Mouse (Mus musculus) hindbrain, embryonic 10.5 days (tissue): Measurements from ENCODE around the gene Rsph1. TPM values are rescaled to one million over a fixed set of nuclear protein-coding genes. Genes with fewer than 3 reads are reported as not detected.
A peak's percentile ranks its signal among the peaks of the same experiment; 100 is the strongest.

Source experiments
- DNase-seq: peaks from one replicate; pipeline ENCODE4 v3.0.0-alpha.2; 2017; ENCODE audit warnings: low spot score
- H3K27ac ChIP-seq: fragments of 300-500 bp; sonication (generic); 2 replicates; pipeline ENCODE4 v1.5.1; 2016; ENCODE audit warnings: mild to moderate bottlenecking, moderate library complexity
- H3K27me3 ChIP-seq: fragments of 300-500 bp; sonication (generic); 2 replicates; pipeline ENCODE4 v1.6.1; 2016; ENCODE audit warnings: mild to moderate bottlenecking; ENCODE audit not compliant: poor library complexity, insufficient read depth, severe bottlenecking
- H3K36me3 ChIP-seq: fragments of 300-500 bp; sonication (generic); 2 replicates; pipeline ENCODE4 v1.6.1; 2016; ENCODE audit warnings: mild to moderate bottlenecking, moderate library complexity
- H3K4me1 ChIP-seq: fragments of 300-500 bp; sonication (generic); replicated peaks from 2 replicates; pipeline ENCODE4 v1.6.1; 2016; ENCODE audit warnings: mild to moderate bottlenecking
- H3K4me3 ChIP-seq: fragments of 300-500 bp; sonication (generic); 2 replicates; pipeline ENCODE4 v1.5.1; 2016; ENCODE audit warnings: mild to moderate bottlenecking, moderate library complexity
- H3K9me3 ChIP-seq: fragments of 300-500 bp; sonication (generic); 2 replicates; pipeline ENCODE4 v1.6.1; 2016; ENCODE audit warnings: mild to moderate bottlenecking, moderate library complexity
- WGBS: fragments of 180-500 bp; shearing (Covaris S2); methylation state at CpG from one replicate; pipeline ENCODE4 v1.1.7; 2016; 5-methylcytosine and 5-hydroxymethylcytosine counted together
- polyA plus RNA-seq: library from polyadenylated mRNA; unstranded; fragments of >200 nt; fragmentation: Nextera tagmentation; extraction: Ambion mirVana; gene quantifications from 2 replicates; pipeline ENCODE4 v1.2.1, GENCODE M21; 2016

Rsph1 gene
- polyA plus RNA-seq, 1 experiment from 2014 or later, result 7.7 TPM

- Histone ChIP-seq H3K9me3 (0 out of 2 replicates have a peak, but pooled peaks cover 2% of the 10 kb centered on the region), H3K27ac (peak overlapping the region; percentile 43; the same call in 1 of the 2 replicates), H3K4me1 (peaks cover 20% of the 10 kb centered on the region), H3K36me3 (no peaks in the 10 kb centered on the region), H3K27me3 (peaks cover 5% of the 10 kb centered on the region; the same call in 1 of the 2 replicates), H3K4me3 (no peak overlapping the region)
- WGBS, result 85% methylated on average over 9 of the region's 9 CpGs
- DNase-seq, result no peak
These were observed 18.8 kb downstream of the Rsph1 start for GRCm38 (mm10) chr17:31258310-31258865.

GRCm38 (mm10) chr17:31257898-31258297 lies 19.3 kb downstream of the Rsph1 start:
- H3K27me3 ChIP-seq, result peaks cover 5% of the 10 kb centered on the region; the same call in 1 of the 2 replicates
- DNase-seq, result no peak
- 93% methylated on average over 12 of the region's 12 CpGs for WGBS
- H3K9me3 ChIP-seq, result 0 out of 2 replicates have a peak, but pooled peaks cover 2% of the 10 kb centered on the region
- peaks cover 20% of the 10 kb centered on the region for H3K4me1 ChIP-seq
- H3K27ac ChIP-seq, result no peak overlapping the region
- no peaks in the 10 kb centered on the region for H3K36me3 ChIP-seq
- no peak overlapping the region for H3K4me3 ChIP-seq

GRCm38 (mm10) chr17:31257149-31257548 lies 20.0 kb downstream of the Rsph1 start:
- 0 out of 2 replicates have a peak, but pooled peaks cover 2% of the 10 kb centered on the region for H3K9me3 ChIP-seq
- H3K27me3 ChIP-seq, result peaks cover 5% of the 10 kb centered on the region; the same call in 1 of the 2 replicates
- H3K27ac ChIP-seq, result no peak overlapping the region
- H3K36me3 ChIP-seq, result no peaks in the 10 kb centered on the region
- DNase-seq, result no peak
- H3K4me1 ChIP-seq, result peaks cover 13% of the 10 kb centered on the region
- H3K4me3 ChIP-seq, result no peak overlapping the region
- WGBS, result 87% methylated on average over 1 of the region's 1 CpGs

- 10% methylated on average over 9 of the region's 9 CpGs for WGBS
- peak; percentile 71 for DNase-seq
- peaks cover 5% of the 10 kb centered on the region; the same call in 1 of the 2 replicates for H3K27me3 ChIP-seq
- H3K4me1 ChIP-seq, result peaks cover 13% of the 10 kb centered on the region
- no peak overlapping the region for H3K4me3 ChIP-seq
- no peaks in the 10 kb centered on the region for H3K36me3 ChIP-seq
- H3K27ac ChIP-seq, result peak overlapping the region; percentile 41
- H3K9me3 ChIP-seq, result 0 out of 2 replicates have a peak, but pooled peaks cover 2% of the 10 kb centered on the region
These were observed 22.7 kb downstream of the Rsph1 start for GRCm38 (mm10) chr17:31254463-31254931.

GRCm38 (mm10) chr17:31253951-31254350 lies 23.2 kb downstream of the Rsph1 start:
- WGBS, result 61% methylated on average over 5 of the region's 5 CpGs
- Histone ChIP-seq H3K4me1 (peaks cover 8% of the 10 kb centered on the region), H3K27ac (no peak overlapping the region), H3K36me3 (no peaks in the 10 kb centered on the region), H3K27me3 (peaks cover 5% of the 10 kb centered on the region; the same call in 1 of the 2 replicates), H3K9me3 (0 out of 2 replicates have a peak, but pooled peaks cover 2% of the 10 kb centered on the region), H3K4me3 (no peak overlapping the region)
- DNase-seq, result no peak

GRCm38 (mm10) chr17:31247144-31247543 lies 30.0 kb downstream of the Rsph1 start:
- no peak for DNase-seq
- Histone ChIP-seq H3K4me3 (no peak overlapping the region), H3K36me3 (no peaks in the 10 kb centered on the region), H3K4me1 (peaks cover 5% of the 10 kb centered on the region; the same call in 1 of the 2 replicates), H3K27me3 (no peaks in the 10 kb centered on the region), H3K9me3 (no peaks in the 10 kb centered on the region), H3K27ac (no peak overlapping the region)
- WGBS, result 42% methylated on average over 5 of the region's 5 CpGs

GRCm38 (mm10) chr17:31245321-31245720 lies 31.9 kb downstream of the Rsph1 start:
- Histone ChIP-seq H3K9me3 (no peaks in the 10 kb centered on the region), H3K4me1 (peaks cover 5% of the 10 kb centered on the region; the same call in 1 of the 2 replicates), H3K27ac (no peak overlapping the region), H3K4me3 (no peak overlapping the region), H3K27me3 (no peaks in the 10 kb centered on the region), H3K36me3 (no peaks in the 10 kb centered on the region)
- WGBS, result 87% methylated on average over 5 of the region's 5 CpGs
- no peak for DNase-seq

- DNase-seq, result no peak
- 0% methylated on average over 1 of the region's 1 CpGs for WGBS
- Histone ChIP-seq H3K9me3 (no peaks in the 10 kb centered on the region), H3K4me3 (no peak overlapping the region), H3K27me3 (no peaks in the 10 kb centered on the region), H3K36me3 (no peaks in the 10 kb centered on the region), H3K27ac (no peak overlapping the region), H3K4me1 (peaks cover 5% of the 10 kb centered on the region; the same call in 1 of the 2 replicates)
These were observed 34.4 kb downstream of the Rsph1 start for GRCm38 (mm10) chr17:31242764-31243163.

- 84% methylated on average over 8 of the region's 8 CpGs for WGBS
- Histone ChIP-seq H3K27ac (no peak overlapping the region), H3K9me3 (no peaks in the 10 kb centered on the region), H3K27me3 (no peaks in the 10 kb centered on the region), H3K4me1 (no peaks in the 10 kb centered on the region), H3K4me3 (no peak overlapping the region), H3K36me3 (no peaks in the 10 kb centered on the region)
- no peak for DNase-seq
These were observed 36.0 kb downstream of the Rsph1 start for GRCm38 (mm10) chr17:31241156-31241555.

- no peaks in the 10 kb centered on the region for H3K4me1 ChIP-seq
- no peaks in the 10 kb centered on the region for H3K27me3 ChIP-seq
- no peaks in the 10 kb centered on the region for H3K9me3 ChIP-seq
- no peak for DNase-seq
- 85% methylated on average over 7 of the region's 7 CpGs for WGBS
- no peaks in the 10 kb centered on the region for H3K36me3 ChIP-seq
- no peak overlapping the region for H3K27ac ChIP-seq
- H3K4me3 ChIP-seq, result no peak overlapping the region
These were observed 38.8 kb downstream of the Rsph1 start for GRCm38 (mm10) chr17:31238234-31239020.

- Histone ChIP-seq H3K36me3 (no peaks in the 10 kb centered on the region), H3K27ac (no peak overlapping the region), H3K27me3 (no peaks in the 10 kb centered on the region), H3K4me1 (peaks cover 15% of the 10 kb centered on the region; the same call in 1 of the 2 replicates), H3K9me3 (no peaks in the 10 kb centered on the region), H3K4me3 (no peak overlapping the region)
- DNase-seq, result no peak
- 97% methylated on average over 1 of the region's 1 CpGs for WGBS
These were observed 41.3 kb downstream of the Rsph1 start for GRCm38 (mm10) chr17:31235915-31236314.

- Histone ChIP-seq H3K4me3 (no peak overlapping the region), H3K27me3 (no peaks in the 10 kb centered on the region), H3K4me1 (peaks cover 15% of the 10 kb centered on the region; the same call in 1 of the 2 replicates), H3K27ac (no peak overlapping the region), H3K9me3 (no peaks in the 10 kb centered on the region), H3K36me3 (no peaks in the 10 kb centered on the region)
- DNase-seq, result no peak
- 43% methylated on average over 8 of the region's 8 CpGs for WGBS
These were observed 44.8 kb downstream of the Rsph1 start for GRCm38 (mm10) chr17:31232251-31233010.
